Mouse (Mus musculus) cortical plate, adult 2 months (tissue): ENCODE results near the gene Zbtb20. TPM values are rescaled to one million over a fixed set of nuclear protein-coding genes. Genes with fewer than 3 reads are reported as not detected.

Source experiments
- H3K27ac ChIP-seq: fragments of 200-500 bp; 2 replicates; pipeline ENCODE4 v1.5.1; 2012; ENCODE audit warnings: low read length, control low read depth, inconsistent platforms; ENCODE audit not compliant: insufficient read depth
- H3K4me1 ChIP-seq: fragments of 200-500 bp; 2 replicates; pipeline ENCODE4 v1.6.1; 2011; ENCODE audit warnings: low read length; ENCODE audit not compliant: control insufficient read depth, insufficient read depth
- H3K4me3 ChIP-seq: fragments of 200-500 bp; 2 replicates; pipeline ENCODE4 v1.5.1; 2011; ENCODE audit warnings: mild to moderate bottlenecking, low read length, control low read depth; ENCODE audit not compliant: insufficient read depth
- CTCF ChIP-seq: fragments of 200-500 bp; IDR thresholded peaks from 2 replicates; pipeline ENCODE4 v1.5.1; 2011; ENCODE audit warnings: mild to moderate bottlenecking, control low read depth, low read length; ENCODE audit not compliant: insufficient read depth; ENCODE audit errors: extremely low read depth
- POLR2A ChIP-seq: fragments of 200-500 bp; IDR thresholded peaks from 2 replicates; pipeline ENCODE4 v1.6.1; 2011; ENCODE audit warnings: mild to moderate bottlenecking, low read length, control low read depth; ENCODE audit not compliant: insufficient read depth; ENCODE audit errors: extremely low read depth
- polyA plus RNA-seq: library from polyadenylated mRNA; depleted of rRNA; stranded (reverse); fragments of >200 nt; gene quantifications from 2 replicates; pipeline ENCODE4 v1.2.3, GENCODE M21; 2012

Gene Zbtb20
- polyA plus RNA-seq, 1 experiment: 13.1 TPM

DNA sequence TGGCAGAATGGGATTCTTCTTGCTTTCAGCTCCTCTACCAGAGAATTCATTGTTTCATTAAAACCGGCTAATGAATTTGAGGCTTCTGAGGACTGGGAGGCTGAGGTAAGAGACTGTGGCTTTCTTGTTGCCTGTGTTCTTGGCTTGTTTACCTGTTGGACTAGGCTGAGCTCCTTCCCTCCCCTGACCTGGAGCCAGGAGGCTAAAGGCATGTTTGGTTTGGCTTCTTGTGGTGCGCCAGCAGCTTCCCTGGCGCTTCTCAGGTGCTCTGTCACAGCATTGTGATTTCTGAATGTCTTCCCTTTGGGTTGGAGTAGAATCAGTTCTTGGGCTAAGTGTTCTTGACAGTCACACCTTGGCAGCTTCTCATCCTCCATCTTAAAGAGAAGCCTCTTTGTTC is 171.0 kb downstream of the Zbtb20 start:
- Histone ChIP-seq H3K4me1 (no peaks in the 10 kb centered on the region), H3K27ac (no peak overlapping the region), H3K4me3 (no peak overlapping the region)
- TF ChIP-seq CTCF: no peak
- no peak for TF ChIP-seq POLR2A

DNA sequence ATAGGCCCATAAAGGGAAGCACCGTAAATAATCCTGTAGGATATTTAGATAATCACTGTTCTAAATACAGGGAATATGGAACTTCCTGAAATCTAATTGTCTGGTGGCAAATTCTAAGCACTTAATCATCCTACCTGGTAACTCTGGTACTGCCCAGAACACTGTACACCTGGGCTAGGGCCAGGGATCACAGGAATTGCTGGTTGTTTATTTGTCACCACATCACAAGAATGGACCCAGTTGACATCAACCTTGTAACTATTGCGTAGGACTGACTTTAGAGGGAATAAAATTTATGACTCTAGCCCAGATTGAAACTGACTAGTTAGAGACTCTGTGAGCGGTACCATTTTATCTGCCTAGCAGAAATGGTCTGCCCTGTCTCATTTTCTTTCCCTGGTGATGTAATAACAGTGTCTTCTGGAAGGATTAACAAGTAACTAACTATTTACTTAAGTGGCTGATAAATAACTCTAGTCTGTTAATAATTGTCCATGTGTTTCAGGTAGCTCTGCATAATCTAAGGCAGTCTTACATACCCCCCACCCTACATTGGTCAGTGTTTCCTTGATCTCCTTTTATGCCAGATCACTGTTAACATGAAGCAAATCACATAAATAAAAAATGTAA is 194.1 kb downstream of the Zbtb20 start:
- TF ChIP-seq POLR2A (no peak), CTCF (no peak)
- Histone ChIP-seq H3K27ac (no peak overlapping the region), H3K4me3 (no peak overlapping the region)

DNA sequence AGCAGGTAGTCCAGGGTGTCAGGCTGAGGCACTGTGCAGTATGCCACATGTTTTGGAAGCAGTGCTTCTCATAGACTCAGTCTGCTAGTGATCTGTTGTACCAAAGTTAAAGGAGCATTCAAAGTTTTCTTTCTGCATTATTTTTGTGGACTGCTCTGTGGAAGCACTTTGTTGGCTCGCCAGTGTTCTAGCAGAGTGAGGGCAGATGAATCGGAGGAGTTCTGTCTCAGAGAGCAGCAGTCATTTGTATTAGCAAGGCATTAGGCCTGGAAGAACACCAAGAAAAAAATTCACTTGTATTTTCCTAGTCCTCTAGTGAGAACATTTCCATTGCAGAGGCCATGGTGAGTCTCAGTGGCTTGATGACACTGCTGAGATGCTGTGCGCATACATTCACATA is 196.2 kb downstream of the Zbtb20 start:
- Histone ChIP-seq H3K27ac (peak overlapping the region; percentile 29; the same call in 1 of the 2 replicates), H3K4me3 (no peak overlapping the region), H3K4me1 (no peaks in the 10 kb centered on the region)
- TF ChIP-seq CTCF (no peak), POLR2A (no peak)

More for the DNA sequence above, 194.1 kb downstream of the Zbtb20 start:
- no peaks in the 10 kb centered on the region for H3K4me1 ChIP-seq

DNA sequence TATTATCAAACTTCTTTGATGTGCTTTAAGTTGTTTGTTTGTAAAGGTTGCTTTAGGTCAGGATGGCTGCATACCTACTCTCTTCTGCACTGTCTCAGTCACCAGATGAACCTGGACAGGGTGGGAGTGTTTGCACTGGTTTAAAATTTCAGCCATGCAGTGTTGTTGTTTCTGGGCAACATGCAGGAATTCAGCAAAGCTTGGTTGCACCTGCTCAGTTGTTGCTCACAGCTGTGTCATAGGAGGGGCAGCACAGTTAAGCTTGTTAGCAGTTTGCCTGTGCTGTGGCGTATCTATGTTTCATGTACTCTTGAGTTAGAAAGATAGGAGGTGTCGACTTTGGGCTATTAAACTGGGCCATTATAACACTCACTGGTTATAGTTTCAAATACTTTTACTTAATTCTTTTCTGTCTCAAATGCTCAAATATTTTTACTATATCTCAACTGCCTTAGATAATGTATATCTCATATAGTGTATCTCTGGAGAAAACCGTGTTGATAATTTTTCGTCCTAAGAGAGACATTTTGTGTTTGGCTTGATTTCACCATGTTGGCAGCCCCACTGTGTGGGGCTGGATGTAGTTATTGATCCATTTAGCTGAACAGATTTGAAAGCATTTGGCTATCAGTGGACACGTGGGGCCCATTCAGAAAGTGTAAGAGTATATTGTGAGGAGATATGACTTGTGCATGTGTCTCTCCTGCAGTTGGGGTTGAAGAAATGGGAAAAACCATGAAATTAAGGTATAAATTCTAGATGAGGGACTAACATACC is 197.3 kb downstream of the Zbtb20 start:
- TF ChIP-seq CTCF: no peak
- no peak for TF ChIP-seq POLR2A
- Histone ChIP-seq H3K4me1 (no peaks in the 10 kb centered on the region), H3K27ac (no peak overlapping the region), H3K4me3 (no peak overlapping the region)

DNA sequence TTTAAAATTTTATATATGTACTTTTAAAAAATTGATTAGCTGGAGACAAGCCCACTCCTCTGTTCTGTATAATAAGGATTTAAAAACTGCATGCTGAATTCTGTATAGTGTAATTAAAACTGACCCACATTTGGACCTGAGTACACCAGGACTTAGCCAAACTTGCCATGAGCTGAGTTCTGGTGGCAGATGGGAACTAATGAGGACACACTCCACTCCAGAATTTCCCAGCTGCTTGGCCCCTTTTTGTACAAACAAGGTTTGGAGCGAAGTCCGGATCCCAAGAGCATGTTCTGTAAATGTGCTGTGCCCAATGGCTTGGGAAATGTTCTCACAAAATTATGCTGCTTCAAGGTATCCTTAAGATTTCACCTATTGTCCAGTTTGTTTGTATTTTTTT is 204.7 kb downstream of the Zbtb20 start:
- no peak for TF ChIP-seq POLR2A
- TF ChIP-seq CTCF: no peak
- Histone ChIP-seq H3K4me3 (no peak overlapping the region), H3K27ac (no peak overlapping the region), H3K4me1 (no peaks in the 10 kb centered on the region)

DNA sequence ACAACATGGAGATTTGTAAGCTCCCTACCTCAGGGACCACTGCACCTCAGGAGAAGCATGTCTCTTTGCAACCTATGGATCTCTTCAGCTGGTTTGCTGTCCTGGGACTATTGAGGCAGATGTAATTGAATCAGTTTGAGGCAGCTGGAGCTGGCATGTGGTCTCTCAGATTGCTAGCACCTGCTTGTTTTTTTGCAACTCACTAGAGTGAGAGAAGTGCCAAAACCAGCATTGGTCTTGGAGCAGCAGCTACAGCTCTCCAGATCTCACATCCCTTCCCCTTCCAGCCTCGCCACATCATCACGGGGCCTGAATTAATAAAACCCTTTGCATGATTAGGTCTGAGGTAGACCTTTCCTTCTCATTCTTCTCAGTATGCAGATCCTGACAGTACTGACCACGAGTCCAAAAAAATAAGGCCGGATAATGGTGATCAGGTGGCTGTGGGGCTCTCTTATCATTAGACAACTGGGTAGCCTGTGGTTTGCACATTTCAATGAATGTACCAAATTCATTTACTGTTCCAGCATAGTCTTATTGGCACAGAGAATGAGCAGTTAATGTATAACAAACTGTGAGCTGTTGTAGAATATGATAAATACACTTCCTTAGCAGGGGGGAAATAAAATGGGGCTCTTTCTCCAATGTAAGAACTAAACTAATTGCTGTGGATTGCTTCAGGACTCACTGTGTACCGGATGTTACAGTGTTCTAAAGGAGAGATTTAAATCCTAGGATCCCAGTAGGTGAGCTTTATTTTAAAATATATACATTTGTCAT is 205.4 kb downstream of the Zbtb20 start:
- H3K4me1 ChIP-seq: no peaks in the 10 kb centered on the region
- H3K4me3 ChIP-seq: no peak overlapping the region
- no peak for TF ChIP-seq CTCF
- no peak for TF ChIP-seq POLR2A
- no peak overlapping the region for H3K27ac ChIP-seq

DNA sequence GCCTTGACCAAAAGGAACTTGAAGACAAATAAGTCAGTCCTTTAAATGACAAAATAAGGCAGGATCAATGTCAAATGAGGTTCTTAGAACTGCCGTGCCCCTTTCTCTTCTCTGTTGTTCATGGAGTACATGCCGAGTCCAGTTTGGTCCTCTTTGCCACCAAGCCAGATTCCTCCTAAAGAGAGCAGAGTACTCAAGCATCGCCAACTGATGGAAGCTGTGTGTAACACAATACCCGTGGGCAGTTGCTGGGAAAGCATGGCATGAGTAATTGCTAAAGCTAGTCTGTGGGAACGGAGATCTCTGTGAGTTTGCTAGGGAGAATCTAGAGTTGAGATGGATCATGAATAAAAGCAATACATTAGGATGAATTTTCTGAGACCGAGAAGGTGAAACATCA is 206.3 kb downstream of the Zbtb20 start:
- TF ChIP-seq CTCF: no peak
- TF ChIP-seq POLR2A: no peak
- H3K4me3 ChIP-seq: no peak overlapping the region
- H3K27ac ChIP-seq: no peak overlapping the region
- no peaks in the 10 kb centered on the region for H3K4me1 ChIP-seq

DNA sequence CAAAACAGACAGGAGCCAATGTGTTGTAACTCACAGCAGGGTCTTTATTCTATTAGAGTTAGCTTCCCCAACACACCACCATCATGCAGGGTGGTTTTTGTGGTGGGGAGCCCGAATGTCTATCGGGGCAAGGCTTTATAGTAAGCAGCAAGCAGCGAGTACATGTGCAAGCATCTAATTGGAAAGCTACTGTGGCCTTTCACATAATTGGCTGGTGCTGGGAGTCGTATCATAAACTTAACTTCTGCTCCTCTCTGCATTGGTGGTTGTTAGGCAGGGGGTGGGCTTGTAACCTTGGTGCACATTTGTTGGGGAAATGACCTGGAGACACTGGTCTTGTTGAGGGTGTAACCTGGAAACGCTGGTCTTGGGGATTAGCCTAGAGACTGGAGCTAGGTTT is 207.1 kb downstream of the Zbtb20 start:
- TF ChIP-seq POLR2A (no peak), CTCF (no peak)
- no peak overlapping the region for H3K27ac ChIP-seq
- H3K4me3 ChIP-seq: no peak overlapping the region
- H3K4me1 ChIP-seq: no peaks in the 10 kb centered on the region

DNA sequence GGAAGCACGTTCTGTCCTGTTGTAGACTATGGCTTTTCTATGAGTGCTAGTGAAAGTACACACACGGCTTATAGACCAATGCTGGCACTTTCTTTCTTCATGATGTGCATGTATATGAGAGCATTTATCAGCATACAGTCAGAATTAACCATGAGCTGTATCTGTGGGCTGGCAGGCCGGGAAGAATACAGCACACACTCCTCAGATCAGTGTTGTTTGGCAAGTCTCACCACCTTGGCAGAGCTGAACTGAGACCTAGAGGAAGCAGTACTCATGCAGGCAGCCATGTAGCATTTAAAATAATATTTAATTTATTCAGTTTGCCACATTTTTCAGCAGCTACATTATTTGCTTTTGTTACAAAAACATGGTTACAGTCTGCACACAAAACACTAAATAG is 214.5 kb downstream of the Zbtb20 start:
- Histone ChIP-seq H3K4me1 (no peaks in the 10 kb centered on the region), H3K4me3 (no peak overlapping the region), H3K27ac (no peak overlapping the region)
- TF ChIP-seq CTCF (no peak), POLR2A (no peak)

DNA sequence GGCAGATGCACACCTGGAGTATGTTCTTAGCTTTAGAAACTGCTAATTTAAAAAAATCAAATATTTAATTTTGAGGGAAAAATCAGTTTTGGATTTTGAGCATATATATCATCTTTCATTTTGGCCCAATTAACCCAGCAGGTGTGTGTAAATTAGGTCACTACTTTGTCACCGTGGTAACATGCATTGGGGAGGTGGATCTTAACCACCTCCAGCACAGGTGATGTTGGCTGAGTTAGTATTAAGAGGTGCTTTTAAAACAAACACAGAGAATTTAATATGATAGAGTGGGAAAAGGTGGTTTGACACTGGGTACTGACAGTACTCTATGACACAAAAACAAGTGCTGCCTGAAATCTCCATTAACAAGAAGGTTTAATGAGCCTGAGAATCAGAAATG is 218.5 kb downstream of the Zbtb20 start:
- no peak overlapping the region for H3K27ac ChIP-seq
- no peak for TF ChIP-seq POLR2A
- H3K4me3 ChIP-seq: no peak overlapping the region
- no peaks in the 10 kb centered on the region for H3K4me1 ChIP-seq
